Mouse (Mus musculus): ENCODE measurements around the gene Adgrl1.

Adgrl1 gene

DNA sequence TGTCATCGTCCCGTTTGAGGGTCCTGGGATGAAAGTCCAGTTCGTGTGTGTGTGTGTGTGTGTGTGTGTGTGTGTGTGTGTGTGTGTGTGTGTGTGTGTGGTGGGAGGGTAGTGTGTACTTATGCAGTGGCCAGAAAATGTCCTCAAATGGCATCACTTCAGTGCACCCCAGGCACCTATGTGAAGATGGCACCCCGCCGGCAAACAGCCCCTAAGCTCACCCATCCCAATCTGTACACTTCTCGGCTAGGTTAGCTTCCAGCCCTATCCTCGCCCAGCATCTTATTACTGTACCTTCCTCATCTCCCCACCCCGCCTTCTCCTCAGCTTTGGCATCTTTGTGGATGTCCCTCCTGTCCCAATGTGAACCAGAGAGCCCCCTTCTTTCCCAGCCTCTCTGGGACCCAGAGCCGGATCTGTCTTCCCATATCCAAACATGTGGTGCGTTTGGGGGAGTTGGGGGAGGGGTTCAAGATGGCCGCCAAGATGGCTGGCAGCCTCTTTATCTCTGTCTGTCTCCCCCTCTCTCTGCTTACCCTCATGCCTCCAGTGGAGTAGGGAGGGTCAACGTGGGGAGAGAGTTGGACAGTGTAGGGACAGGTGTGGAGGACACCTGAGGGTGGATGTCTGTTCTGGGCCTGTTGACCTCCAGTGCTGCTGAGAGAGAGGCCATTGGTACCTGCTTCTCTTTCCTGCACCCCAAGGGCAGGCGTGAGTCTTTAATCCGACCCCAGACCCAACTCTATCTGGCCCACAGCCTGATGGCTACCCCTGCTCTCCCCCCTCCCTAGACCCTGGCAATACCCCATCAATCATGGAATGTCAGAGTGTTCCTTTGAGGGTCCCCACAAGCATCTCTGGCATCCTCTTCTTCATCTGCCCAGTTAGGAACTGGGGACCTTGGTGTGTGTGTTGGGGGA is 1.9 kb downstream of the Adgrl1 start:
- peak; percentile 49 for DNase-seq

DNA sequence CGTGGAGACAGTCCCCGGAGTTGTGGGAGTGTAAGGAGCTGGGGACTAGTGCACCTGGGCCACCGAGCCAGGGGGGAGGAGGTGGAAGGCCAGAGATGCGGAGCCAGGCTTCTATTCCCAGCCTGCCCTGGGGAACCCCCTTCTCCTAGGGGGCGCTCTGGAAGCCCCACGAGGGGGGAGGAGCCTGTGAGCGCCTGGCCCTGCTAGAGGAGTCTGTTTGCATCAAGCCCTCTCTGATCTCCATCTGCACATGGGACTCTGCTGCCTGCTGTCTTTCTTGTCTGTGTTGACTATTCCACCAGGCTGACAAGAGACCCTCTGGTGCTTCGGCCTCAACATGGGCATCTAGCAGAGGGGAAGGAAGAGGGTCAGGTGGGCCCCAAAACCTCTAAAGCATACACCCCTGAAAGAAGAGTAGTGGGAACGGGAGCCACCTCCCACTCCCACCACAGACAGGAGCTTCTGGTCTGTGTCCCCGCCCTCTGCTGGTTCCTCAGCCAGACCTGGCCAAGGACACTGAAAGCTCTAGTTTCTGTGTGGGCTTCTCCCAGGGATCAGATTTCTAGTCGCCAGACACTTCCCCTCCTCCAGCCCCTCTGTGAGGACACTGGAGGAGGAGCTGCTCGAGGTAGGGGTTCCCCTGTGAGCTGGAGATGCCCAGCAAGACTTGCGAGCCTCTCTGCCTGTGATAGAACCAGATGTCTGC is 3.2 kb downstream of the Adgrl1 start:
- peak; percentile 55 for DNase-seq

GRCm38 (mm10) chr8:83908583-83908982 is 8.7 kb downstream of the Adgrl1 start:
- no peak for DNase-seq

DNA sequence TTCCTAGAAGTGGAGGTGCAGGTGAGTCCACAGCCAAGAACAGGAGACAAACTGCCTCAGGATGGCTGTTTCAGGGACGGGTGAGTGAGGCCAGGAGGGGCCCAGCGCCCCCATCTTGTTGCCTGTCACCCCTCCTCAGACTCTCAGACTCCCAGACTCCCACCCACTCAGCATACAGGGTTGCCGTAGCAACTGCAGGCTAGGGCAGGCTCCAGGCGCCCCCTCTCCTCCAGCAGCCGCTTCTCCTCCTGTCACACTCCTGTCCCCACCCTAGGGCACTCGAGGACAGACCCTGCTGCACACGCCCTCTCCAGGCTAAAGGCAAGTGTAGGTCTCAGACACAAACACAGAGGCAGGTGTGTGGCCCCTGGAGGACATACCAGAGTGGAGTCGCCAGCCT is 9.4 kb downstream of the Adgrl1 start:
- no peak for DNase-seq

DNA sequence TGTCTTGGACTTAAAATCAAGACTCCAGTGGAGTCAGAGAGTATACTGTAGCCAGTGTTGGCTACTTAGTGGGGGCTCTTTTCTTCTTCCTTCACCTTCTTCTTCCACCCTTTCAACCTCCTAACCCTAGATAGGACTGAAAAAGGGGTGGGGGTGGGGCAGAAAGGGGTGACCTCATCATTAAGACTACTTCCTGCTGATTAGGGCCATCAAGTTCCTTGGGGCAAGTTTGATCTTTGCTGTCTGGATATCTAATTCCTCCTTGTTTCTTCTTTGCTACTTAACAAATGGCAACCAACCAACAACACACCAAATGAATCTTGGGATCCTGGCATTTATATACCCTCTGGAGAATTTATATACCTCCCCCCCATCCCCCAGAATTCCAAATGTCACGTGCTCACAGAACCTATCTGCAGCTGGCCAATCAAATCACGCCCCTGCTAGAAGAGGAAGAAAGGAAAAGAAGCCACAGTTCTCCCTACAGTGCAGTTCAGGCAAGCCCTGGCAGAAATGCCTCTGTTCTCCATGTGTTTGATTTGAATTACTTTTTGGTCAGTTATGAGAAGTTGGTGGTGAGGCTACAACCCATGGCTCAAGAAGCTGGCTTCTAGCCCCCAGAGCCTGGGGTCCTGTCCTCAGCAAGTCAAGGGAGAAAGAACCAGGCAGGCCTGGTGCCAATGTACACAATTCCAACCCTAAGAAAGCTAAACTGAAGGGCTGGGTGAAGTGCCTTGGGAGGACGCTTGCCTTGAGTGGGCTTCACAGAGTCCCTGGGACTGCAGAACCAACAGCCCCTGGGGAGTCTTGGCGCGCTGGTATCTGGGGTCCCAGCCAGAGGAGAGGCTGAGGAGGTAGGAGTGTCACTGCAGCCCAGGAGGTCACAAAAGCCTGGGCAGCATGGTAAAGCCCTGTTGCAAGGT is 12.2 kb downstream of the Adgrl1 start:
- no peak for DNase-seq

DNA sequence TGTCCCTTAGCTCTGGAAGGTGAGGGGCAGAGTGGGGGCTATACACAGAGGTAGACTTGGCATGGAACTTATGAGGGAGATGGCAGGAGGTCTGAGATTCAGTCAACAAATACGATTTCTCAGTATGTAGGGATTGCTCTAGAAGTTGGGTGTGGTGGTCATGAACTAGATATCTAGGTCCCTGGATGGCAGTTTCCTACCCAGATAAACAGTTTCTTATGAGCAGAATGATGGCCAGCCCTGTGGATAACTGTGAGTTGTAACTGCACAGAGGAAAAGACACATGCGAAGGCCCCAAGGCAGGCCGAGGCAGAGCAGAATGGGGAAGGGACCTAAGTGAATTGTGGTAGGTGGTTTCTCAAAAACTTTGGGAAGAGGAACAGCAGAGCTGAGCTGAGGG is 14.3 kb downstream of the Adgrl1 start:
- DNase-seq, result no peak

DNA sequence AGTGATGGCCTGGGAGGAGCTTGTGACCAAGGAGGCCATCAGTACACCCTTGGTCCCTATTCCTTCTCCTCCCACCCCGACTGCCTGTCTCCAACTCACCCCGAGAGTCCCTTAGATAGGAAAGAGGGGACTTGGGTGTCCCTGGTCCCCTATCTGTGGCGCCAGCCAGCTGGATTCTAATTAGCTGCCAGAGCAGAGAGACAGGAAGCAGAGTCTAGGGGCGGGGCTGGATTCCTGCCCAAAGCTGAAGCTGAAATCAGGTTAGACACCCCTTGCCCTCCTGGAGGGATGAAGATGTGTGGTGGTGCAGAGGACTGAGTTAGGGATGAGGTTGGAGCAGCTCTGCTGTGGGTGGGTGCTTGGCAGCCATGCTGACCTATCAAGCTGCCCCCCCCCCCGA is 15.0 kb downstream of the Adgrl1 start:
- DNase-seq, result no peak

- peak; percentile 38 for DNase-seq
Observed at GRCm38 (mm10) chr8:83916015-83916414, 16.1 kb downstream of the Adgrl1 start.

DNA sequence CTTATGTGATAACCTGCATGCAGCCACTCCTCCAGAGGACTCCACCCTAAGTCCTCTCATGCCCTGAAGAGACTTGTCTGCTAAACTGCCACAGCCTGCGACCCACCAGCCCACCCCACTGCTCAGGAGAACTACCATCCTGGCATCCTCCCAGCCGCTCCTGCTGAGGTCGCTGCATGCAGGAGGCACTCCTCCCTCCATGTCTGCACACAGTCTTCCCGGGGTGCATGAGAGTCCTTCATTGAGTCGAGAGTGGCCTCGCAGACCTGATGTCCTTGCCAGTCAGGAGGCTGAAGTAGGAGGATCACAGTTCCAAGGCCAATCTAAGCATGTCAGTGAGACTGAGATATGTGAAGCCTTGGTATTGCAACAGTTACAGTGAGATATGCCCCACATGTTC is 17.7 kb downstream of the Adgrl1 start:
- DNase-seq, result no peak

DNA sequence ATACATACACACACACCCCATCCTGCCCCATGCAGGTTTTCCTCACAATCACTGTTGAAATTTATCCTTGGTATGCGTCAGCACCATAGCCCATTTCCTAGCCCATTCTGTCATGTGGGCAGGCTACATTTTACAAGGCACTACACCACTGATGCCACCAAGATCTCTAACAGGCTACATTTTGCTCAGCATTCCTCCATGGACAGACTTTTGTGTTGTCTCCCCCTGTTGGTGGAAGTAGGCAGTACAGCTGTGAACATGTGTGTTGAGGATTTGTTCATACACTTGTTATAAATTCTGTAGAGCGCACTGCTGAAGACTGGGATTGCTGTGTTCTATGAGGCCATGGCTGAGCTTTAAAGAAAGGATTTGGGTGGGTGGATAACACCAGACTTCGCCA is 21.7 kb downstream of the Adgrl1 start:
- DNase-seq, result peak; percentile 73

- no peak for DNase-seq
Observed at GRCm38 (mm10) chr8:83922727-83923126, 22.8 kb downstream of the Adgrl1 start.

DNA sequence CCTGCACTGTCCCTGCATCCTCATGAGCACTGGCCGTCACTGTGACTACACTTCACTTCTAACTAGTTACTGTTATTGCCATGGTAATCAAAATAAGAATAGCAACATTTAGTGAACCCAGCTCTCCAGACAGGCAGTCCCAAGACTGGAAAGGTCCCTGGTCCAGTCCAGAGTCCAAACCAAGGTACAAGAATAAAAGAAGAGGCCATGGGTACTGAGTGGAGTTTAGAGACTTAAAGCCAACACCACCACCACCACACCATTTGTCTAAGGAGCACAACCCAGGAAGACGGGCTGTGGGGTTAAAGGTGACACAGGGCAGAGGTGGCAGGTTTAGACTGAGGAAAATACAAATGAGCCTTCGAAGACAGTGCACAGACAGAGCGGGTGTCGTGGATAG is 24.7 kb downstream of the Adgrl1 start:
- DNase-seq, result no peak

- DNase-seq, result no peak
Observed at GRCm38 (mm10) chr8:83926266-83926665, 26.4 kb downstream of the Adgrl1 start.

- no peak for DNase-seq
Observed at GRCm38 (mm10) chr8:83934222-83934621, 34.3 kb downstream of the Adgrl1 start.

DNA sequence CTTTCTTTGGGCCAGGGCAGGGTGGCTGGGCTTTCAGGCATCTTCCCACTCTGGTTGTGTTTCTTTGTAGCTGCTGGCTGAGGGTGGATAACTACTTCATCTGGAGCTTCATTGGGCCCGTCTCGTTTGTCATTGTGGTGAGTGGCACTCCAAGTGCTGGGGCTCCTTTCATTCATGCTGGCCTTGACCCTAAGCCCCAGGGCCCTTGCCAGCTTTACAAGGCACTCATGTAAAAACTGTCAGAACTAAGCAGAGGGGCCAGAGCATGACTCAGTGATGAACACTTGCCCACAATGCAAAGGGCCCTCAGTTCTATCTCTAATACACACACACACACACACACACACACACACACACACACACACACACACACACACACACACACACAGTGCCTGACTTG is 35.1 kb downstream of the Adgrl1 start:
- no peak for DNase-seq

- no peak for DNase-seq
Observed at GRCm38 (mm10) chr8:83935435-83935834, 35.5 kb downstream of the Adgrl1 start.

DNA sequence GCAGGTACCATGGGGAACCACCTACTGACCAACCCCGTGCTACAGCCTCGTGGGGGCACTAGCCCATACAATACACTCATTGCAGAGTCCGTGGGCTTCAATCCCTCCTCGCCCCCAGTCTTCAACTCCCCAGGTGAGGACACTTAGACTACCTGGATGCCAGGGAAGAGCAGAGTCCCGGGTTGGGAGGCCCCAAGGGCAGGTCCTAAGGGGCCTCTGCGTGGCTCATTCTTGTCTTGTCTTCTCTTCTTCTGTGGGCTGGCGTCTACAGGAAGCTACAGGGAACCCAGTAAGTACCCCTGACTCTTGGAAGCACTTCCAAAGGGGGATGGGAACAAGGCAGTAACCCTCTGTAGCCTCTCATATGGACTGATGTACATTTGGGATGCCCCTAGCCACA is 37.7 kb downstream of the Adgrl1 start:
- DNase-seq, result no peak

- DNase-seq, result no peak
Observed at GRCm38 (mm10) chr8:83938330-83938729, 38.4 kb downstream of the Adgrl1 start.

DNA sequence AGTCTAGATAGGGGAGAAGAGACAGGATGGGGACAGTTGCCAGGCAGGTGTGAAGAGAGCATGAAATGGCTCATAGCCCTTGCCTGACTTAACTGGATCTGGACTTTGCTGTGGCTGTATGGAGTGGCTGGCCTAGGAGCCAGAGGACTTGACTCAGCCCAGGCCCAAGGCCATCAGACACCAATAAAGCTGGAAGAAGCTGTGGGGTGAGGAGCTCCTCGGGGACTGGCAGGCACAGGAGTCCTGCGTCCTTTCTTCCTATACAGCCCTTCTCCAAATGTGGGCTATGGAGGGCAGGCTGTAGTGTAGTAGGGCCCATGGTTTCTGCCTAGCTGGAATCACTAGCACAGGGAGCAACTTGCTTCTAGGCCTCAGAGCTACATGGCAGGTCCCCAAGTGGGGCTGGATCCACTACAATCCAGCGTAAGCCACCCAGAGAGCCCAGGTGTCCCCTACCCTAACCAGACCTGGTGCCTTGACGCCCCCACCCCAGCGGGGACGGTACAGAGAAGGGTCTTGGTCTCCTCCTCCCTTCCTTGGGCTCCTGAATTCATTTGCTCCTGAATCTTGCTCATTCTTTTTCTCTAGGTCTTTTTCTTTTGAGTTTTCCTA is 41.3 kb downstream of the Adgrl1 start:
- no peak for DNase-seq

GRCm38 (mm10) chr8:83942446-83942845 is 42.5 kb downstream of the Adgrl1 start:
- DNase-seq, result no peak

- DNase-seq, result no peak
Observed at GRCm38 (mm10) chr8:83945540-83945939, 45.6 kb downstream of the Adgrl1 start.

- peak; percentile 39 for DNase-seq
Observed at GRCm38 (mm10) chr8:83954749-83955105, 54.8 kb downstream of the Adgrl1 start.
